Mouse (Mus musculus): ENCODE measurements around the gene Dbp. TPM values are rescaled to one million over a fixed set of nuclear protein-coding genes. Genes with fewer than 3 reads are reported as not detected.
A peak's percentile ranks its signal among the peaks of the same experiment; 100 is the strongest.
"Not testable (repeated sequence)": the region's sequence is repeated elsewhere in the genome, so short reads cannot be mapped to it uniquely, and the experiment has no call there.

Gene Dbp
- polyA plus RNA-seq (2012; rRNA removed) = 7.6 and 8.4 TPM in 2 replicates

DNA sequence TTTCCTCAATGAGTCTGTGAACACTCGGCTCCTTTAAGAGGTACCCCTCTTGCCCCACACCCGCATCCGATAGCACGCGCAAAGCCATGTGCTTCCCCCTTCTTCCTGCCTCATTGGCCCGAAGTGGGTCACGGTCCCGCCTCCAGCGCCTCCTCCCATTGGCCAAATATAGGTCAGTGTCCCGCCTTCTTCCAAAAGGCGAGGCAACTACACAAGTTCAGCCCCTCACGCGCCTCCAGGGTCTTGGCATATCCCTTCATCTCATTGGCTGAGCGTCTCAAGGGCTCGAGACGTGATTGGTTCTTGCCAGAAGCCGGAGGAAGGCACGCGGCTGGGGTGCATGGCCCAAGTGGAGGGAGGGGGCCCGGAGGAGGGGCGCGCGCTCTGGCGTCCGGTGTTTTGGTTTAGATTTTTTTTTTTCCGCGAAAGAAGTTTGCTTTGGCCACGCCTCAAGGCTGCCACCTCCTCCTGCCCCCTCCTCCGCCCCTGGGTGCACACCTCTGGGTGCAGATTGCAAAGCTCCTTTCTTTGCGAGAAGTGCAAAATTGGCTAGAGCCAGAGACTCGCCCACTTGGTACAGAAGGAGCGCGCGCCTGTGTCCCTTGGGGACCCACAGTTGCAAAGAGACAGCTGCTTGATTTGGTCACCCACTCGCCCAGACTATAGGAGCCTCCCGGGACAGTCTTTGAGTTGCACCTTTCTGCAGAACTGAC is at the start of gene Dbp:
Gene Dbp, plus strand, starts transcription at position 359 of the 713 bp plus-strand sequence.
- TF ChIP-seq POLR2A (IDR thresholded peaks at IDR 0.05; ENCODE audit: borderline replicate concordance, extremely low read depth, insufficient read depth, insufficient read length, poor library complexity, severe bottlenecking) (no peak), CTCF (IDR thresholded peaks at IDR 0.05; ENCODE audit: borderline replicate concordance, extremely low read depth, insufficient read depth, insufficient read length) (no peak)
- peak; percentile 100 for DNase-seq (ENCODE audit: low read depth)

DNA sequence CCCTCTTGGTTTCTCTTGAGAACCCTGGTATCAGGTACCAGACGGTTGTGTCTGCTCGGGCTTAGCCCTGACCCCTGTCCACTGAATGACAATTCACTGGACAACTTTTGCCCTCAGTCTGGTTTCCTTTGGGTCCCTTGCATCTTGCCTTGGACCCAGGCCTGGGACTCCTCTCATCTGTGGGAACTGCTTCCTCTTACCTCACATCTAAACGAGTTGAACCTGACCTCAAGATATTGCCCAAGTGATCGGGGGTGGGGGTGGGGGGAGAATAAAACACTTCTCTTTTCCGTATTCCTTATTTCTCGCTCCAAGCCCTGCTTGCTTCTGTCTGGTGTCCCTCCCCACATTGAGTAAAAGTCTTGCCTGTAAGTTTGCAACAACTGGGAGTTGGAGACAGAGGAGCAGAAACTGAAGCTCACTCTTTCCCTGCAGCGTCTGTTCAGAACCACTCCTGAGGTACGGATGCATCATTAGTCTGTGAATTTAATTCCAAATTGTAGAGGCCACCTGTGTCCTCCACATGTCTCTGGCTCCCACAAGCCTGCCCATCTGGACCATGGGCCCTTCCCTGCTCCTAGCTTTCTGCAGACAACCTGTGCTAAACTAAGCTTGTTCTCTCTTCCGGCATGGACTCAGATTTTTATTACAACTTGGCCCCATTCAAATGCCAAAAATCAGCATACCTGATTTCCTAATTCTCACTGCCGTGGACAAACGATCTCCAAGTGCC is 44.0 kb upstream of the Dbp start:
- no peak for TF ChIP-seq POLR2A (IDR thresholded peaks at IDR 0.05; ENCODE audit: borderline replicate concordance, extremely low read depth, insufficient read depth, insufficient read length, poor library complexity, severe bottlenecking)
- TF ChIP-seq CTCF (IDR thresholded peaks at IDR 0.05; ENCODE audit: borderline replicate concordance, extremely low read depth, insufficient read depth, insufficient read length) = no peak

DNA sequence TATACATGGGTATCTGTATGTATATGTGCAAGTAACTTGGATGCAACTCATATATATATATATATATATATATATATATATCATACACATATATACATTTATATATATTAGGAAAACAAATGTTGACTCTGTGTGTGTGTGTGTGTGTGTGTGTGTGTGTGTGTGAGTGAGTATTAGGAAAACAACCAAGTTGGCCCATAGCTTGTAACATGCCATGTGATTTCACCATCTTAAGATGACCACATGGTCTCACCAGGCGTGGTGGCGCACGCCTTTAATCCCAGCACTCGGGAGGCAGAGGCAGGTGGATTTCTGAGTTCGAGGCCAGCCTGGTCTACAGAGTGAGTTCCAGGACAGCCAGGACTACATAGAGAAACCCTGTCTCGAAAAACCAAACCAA is 43.2 kb upstream of the Dbp start:
- not testable (repeated sequence) for DNase-seq (ENCODE audit: low read depth)

More for the DNA sequence above, 44.0 kb upstream of the Dbp start:
- no peak for DNase-seq (ENCODE audit: low read depth)

DNA sequence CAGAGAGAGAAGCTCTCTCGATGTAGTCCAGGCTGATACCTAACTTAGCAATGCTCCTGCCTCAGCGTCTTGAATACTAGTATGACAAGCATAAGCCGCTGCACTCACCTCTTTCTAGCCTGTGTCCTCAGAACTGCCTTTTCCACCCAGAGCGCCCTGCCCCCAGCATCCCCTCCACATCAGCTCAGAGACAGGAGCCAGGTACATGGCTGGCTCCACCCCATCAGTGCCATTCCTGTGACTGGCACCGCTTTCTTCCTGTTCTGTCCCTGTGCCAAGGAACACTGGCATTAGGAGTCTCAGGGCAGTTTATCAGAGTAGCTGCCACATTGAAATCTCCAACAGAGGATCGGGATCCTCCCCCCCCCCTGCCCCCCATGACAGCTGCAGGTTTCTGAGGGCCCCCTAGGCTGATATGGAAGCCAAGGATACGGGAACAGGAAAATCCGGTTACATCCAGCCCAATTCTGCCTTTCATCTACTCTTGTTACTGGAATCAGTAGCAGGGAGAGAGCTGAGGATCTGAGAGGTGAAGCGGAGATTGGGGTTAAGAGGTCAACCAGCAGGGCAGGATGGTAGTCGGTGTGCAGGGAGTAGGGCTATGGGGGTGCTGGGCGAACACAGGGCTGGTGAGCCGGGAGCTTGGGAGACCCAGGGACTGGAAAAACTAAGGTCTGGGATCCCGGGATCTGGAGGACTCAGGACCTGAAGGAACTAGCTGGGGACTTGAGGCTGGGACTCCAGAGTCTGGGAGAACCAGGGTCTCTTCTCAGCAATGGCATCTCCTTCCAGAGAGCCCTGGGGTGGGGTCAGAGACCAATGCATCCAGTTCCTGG is 39.4 kb upstream of the Dbp start:
- DNase-seq (ENCODE audit: low read depth) = no peak
- TF ChIP-seq CTCF (IDR thresholded peaks at IDR 0.05; ENCODE audit: borderline replicate concordance, extremely low read depth, insufficient read depth, insufficient read length) = no peak
- no peak for TF ChIP-seq POLR2A (IDR thresholded peaks at IDR 0.05; ENCODE audit: borderline replicate concordance, extremely low read depth, insufficient read depth, insufficient read length, poor library complexity, severe bottlenecking)

DNA sequence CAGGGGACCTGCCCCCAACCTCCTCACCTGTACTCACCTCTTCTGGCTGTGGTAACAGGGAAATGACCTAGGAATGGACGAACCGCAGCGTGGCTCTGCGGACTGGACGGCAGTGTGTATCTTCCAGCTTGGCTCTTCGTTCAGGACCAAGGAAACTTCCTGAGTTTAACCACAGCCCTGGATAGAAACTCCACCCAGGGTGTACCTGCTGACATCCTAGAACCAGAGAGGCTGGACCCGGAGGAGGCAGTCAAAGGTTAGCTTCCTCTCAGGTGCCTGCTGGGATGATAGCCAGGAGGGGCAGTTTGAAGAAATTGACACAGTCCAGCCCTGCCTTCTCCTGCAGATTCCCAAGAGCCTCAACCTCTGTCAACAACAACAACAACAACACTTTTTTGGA is 38.7 kb upstream of the Dbp start, which contains the start of gene Fut2:
Gene Fut2, minus strand, starts transcription at position 234 of the 400 bp plus-strand sequence.
- no peak for TF ChIP-seq POLR2A (IDR thresholded peaks at IDR 0.05; ENCODE audit: borderline replicate concordance, extremely low read depth, insufficient read depth, insufficient read length, poor library complexity, severe bottlenecking)
- TF ChIP-seq CTCF (IDR thresholded peaks at IDR 0.05; ENCODE audit: borderline replicate concordance, extremely low read depth, insufficient read depth, insufficient read length) = no peak
- no peak for DNase-seq (ENCODE audit: low read depth)

DNA sequence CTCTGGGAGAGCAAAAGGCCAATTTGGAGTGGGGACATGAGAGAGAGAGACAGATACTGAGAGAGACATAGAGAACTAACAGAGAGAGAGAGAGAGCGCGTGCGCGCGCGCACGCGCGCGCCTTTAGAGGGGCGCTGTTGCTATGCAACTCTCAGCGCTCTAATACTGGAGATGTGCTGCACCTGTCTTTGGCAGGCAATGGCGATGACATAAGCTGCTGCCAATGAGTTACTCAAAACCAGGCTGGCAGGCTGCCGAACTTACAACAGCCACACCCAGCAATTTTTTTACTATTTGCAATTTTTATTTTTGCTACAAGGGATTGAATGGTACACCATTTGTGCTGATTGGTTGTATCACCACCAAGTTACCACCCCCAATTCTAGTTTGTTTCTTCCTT is 37.1 kb upstream of the Dbp start:
- DNase-seq (ENCODE audit: low read depth) = peak; percentile 63
- TF ChIP-seq CTCF (IDR thresholded peaks at IDR 0.05; ENCODE audit: borderline replicate concordance, extremely low read depth, insufficient read depth, insufficient read length) (no peak), POLR2A (IDR thresholded peaks at IDR 0.05; ENCODE audit: borderline replicate concordance, extremely low read depth, insufficient read depth, insufficient read length, poor library complexity, severe bottlenecking) (no peak)

DNA sequence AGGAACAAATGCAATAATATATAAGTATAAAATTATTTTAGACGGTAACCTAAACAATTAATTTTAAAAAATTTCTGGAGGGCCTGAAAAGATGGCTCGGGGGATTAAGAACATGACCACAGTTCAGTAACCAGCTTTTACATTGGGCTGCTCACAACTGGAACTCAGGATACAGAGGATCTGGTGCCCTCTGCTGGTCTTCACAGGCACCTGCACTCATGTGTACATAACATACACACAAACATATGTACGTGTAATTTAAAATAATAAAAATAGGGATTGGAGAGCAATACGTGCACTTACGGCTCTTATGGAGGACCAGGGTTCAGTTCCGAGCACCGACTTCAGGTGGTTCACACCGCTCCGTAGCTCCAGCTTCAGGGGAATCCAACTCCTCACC is 36.0 kb upstream of the Dbp start:
- no peak for DNase-seq (ENCODE audit: low read depth)
- TF ChIP-seq CTCF (IDR thresholded peaks at IDR 0.05; ENCODE audit: borderline replicate concordance, extremely low read depth, insufficient read depth, insufficient read length) (peak; percentile 11; the same call in 1 of the 2 replicates), POLR2A (IDR thresholded peaks at IDR 0.05; ENCODE audit: borderline replicate concordance, extremely low read depth, insufficient read depth, insufficient read length, poor library complexity, severe bottlenecking) (no peak)

DNA sequence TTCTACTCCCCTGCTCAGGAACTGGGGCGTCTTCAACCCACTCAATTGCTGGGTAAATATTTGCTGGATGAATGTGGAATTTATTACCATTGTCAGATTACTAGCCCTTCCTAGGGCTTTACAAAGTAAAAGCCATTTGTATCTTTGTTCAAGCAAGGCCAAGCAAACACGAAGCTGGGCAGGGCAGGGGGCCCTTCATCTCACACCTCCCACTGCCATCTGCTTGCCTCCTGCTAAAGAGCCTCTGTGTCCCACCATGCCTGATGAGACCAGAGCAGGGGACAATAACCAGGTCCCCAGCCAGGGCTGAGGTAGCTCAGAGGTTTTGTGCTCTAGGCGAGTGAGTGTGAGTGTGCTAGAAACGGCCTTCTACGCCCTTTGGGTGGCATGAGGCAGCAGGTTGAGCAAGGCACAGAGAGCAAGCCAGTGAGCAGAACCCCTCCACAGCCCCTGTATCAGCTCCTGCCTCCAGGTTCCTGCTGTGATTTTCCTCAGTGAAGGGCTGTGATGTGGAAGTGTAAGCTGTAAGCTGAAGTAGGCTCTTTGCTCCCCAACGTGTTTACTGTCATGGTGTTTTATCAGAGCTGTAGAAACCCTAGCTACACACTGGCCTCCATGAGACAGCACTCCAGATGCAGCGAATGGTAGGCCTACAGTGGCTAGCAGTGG is 27.1 kb upstream of the Dbp start:
- no peak for TF ChIP-seq CTCF (IDR thresholded peaks at IDR 0.05; ENCODE audit: borderline replicate concordance, extremely low read depth, insufficient read depth, insufficient read length)
- no peak for TF ChIP-seq POLR2A (IDR thresholded peaks at IDR 0.05; ENCODE audit: borderline replicate concordance, extremely low read depth, insufficient read depth, insufficient read length, poor library complexity, severe bottlenecking)
- no peak for DNase-seq (ENCODE audit: low read depth)

DNA sequence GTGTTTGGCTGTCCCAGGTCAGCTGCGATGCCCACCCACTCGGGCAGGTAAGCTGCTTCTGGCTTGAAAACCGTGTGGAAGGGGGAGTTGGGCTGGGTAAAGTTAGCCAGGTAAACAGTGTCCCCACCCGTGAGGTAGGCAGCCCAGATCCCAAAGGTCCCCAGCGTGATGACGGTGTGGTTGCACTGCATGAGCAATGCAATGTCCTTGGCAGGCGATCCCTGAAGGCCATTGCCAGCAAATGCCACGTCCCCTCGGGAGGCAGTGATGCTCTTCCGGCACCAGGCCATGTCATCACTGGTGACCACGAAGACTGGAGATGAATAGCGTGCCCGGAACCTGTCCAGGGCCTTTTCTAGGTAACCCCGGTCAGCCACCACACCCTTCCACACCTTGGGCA is 26.4 kb upstream of the Dbp start:
- no peak for TF ChIP-seq CTCF (IDR thresholded peaks at IDR 0.05; ENCODE audit: borderline replicate concordance, extremely low read depth, insufficient read depth, insufficient read length)
- TF ChIP-seq POLR2A (IDR thresholded peaks at IDR 0.05; ENCODE audit: borderline replicate concordance, extremely low read depth, insufficient read depth, insufficient read length, poor library complexity, severe bottlenecking) = no peak
- DNase-seq (ENCODE audit: low read depth) = no peak

DNA sequence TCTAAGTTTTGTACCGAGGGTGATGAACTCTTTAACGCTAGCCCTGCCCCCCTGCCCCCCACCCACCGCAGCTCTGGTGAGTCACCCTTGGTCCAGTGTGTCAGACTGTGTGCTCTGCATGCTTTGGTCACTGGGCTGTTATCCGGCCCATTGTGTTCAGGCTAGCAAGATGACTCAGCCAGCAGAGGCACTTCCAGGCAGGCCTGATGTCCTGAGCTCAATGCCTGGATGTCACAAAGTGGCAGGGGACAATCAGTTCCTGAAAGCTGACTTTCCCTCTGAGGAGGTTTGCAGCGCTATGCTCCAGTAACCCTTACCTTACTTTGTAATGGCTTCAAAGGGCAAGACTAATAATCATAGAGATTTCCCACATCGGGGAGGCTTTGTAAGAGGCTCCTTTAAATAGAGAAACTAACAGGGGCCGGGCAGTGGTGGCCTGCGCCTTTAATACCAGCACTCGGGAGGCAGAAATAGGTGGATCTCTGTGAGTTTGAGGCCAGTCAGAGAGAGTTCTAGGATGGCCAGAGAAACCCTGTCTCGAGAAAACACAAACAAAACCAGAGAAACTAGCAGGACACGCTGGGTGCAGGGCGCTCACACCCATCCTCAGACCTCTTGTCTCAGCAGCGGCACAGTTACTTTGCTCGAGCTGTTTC is 24.8 kb upstream of the Dbp start:
- no peak for TF ChIP-seq CTCF (IDR thresholded peaks at IDR 0.05; ENCODE audit: borderline replicate concordance, extremely low read depth, insufficient read depth, insufficient read length)
- no peak for TF ChIP-seq POLR2A (IDR thresholded peaks at IDR 0.05; ENCODE audit: borderline replicate concordance, extremely low read depth, insufficient read depth, insufficient read length, poor library complexity, severe bottlenecking)
- no peak for DNase-seq (ENCODE audit: low read depth)

Data from brain, embryonic 14.5 days (tissue).